ENCODE assay signal across 11 mouse cellular contexts in the genomic region with DNA sequence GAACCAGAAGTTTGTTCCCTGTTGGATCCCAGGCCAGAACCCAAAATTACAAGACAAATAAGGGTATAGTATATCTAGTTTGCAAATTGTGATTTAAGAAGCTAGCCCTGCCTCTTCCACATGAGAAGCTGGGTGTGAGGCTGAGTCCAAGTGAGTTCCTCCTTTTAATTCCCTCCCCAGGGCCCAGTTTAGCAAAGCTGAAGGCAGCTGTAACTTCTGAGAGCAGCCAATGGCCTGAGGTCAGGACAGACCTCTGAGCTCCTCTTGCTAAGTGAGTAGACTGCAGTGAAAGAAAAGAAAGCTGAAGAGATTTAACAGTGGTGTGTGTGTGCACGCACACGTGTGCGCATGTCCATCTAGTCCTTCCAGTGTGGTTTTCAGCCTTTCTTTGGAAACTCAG. TPM values are rescaled to one million over a fixed set of nuclear protein-coding genes. Genes with fewer than 3 reads are reported as not detected.
DNase-seq lines count a peak whose midpoint lies in the region; ATAC-seq and TF ChIP-seq lines count a peak whose summit lies in the region.
"Had no signal": no experiment of that assay in that cellular context is flagged by ENCODE, and none has a peak within 500 bp of the region (broad histone marks: within the 10 kb centered on the region; RNA-seq: fewer than 3 reads in every experiment).

No protein-coding gene starts in this region.

- no peaks in the 10 kb centered on the region for H3K9me3 ChIP-seq in hindbrain, embryonic 11.5 days (ENCODE audit: control insufficient read depth, low read length)
- no peaks in the 10 kb centered on the region for H3K9me3 ChIP-seq in hindbrain, embryonic 16.5 days (ENCODE audit: control insufficient read depth, low read length)
- no peaks in the 10 kb centered on the region for H3K9me3 ChIP-seq in limb, embryonic 14.5 days (ENCODE audit: control insufficient read depth, low read length)

- 87% methylated on average over 3 of the region's 3 CpGs for WGBS in hindbrain, embryonic 11.5 days
- WGBS in hindbrain, embryonic 16.5 days: 84% methylated on average over 3 of the region's 3 CpGs
- WGBS in limb, embryonic 14.5 days: 64% methylated on average over 3 of the region's 3 CpGs

- TF ChIP-seq POLR2A in brain, embryonic 14.5 days (IDR thresholded peaks at IDR 0.05; ENCODE audit: borderline replicate concordance, extremely low read depth, insufficient read depth, insufficient read length, poor library complexity, severe bottlenecking): no peak
- no peak for TF ChIP-seq POLR2A in limb, embryonic 14.5 days (IDR thresholded peaks at IDR 0.05; ENCODE audit: borderline replicate concordance, extremely low read depth, insufficient read depth, insufficient read length)

- no peak for ATAC-seq in hindbrain, embryonic 11.5 days (ENCODE audit: low FRiP score)
- ATAC-seq in hindbrain, embryonic 16.5 days: no peak
- ATAC-seq in limb, embryonic 14.5 days (ENCODE audit: low FRiP score, low read depth): peak; percentile 68
- no peak for ATAC-seq in erythroid progenitor cell, adult 5-6 weeks (replicated peaks; ENCODE audit: low FRiP score, poor library complexity, severe bottlenecking)
- ATAC-seq: lung, postnatal 0 days had no signal

- no peak for DNase-seq in hindbrain, embryonic 11.5 days (ENCODE audit: low spot score)
- peak; percentile 24 for DNase-seq in NIH3T3 (ENCODE audit: low read depth)
- DNase-seq in brain, embryonic 14.5 days (ENCODE audit: low read depth): peak; percentile 26
- DNase-seq in limb, embryonic 14.5 days (ENCODE audit: low spot score): peak; percentile 62
- no peak for DNase-seq in kidney, adult 8-10 months
- DNase-seq: adrenal gland, postnatal 14 days; cerebellum, adult 11 months had no signal

- no peak overlapping the region for H3K27ac ChIP-seq in hindbrain, embryonic 11.5 days (ENCODE audit: low read depth, low read length)
- no peak overlapping the region for H3K27ac ChIP-seq in hindbrain, embryonic 16.5 days (ENCODE audit: low read depth, low read length)
- peak overlapping the region; percentile 56 for H3K27ac ChIP-seq in limb, embryonic 14.5 days (replicated peaks; ENCODE audit: low read depth, low read length)

- H3K36me3 ChIP-seq in hindbrain, embryonic 11.5 days (ENCODE audit: control insufficient read depth, insufficient read depth, low read length): no peaks in the 10 kb centered on the region
- H3K36me3 ChIP-seq in hindbrain, embryonic 16.5 days (ENCODE audit: control insufficient read depth, insufficient read depth, low read length): no peaks in the 10 kb centered on the region
- H3K36me3 ChIP-seq in limb, embryonic 14.5 days (ENCODE audit: control insufficient read depth, insufficient read depth, low read length): no peaks in the 10 kb centered on the region; the same call in 1 of the 2 replicates

- H3K4me2 ChIP-seq in hindbrain, embryonic 11.5 days (replicated peaks; ENCODE audit: low read depth, low read length): no peak overlapping the region
- H3K4me2 ChIP-seq in hindbrain, embryonic 16.5 days (ENCODE audit: low read length): no peak overlapping the region
- no peak overlapping the region for H3K4me2 ChIP-seq in limb, embryonic 14.5 days (replicated peaks; ENCODE audit: low read depth, low read length, severe bottlenecking)

- H3K27me3 ChIP-seq in hindbrain, embryonic 11.5 days (ENCODE audit: control insufficient read depth, insufficient read depth, low read length): no peaks in the 10 kb centered on the region
- H3K27me3 ChIP-seq in hindbrain, embryonic 16.5 days (replicated peaks; ENCODE audit: control insufficient read depth, insufficient read depth, low read length): no peaks in the 10 kb centered on the region
- no peaks in the 10 kb centered on the region for H3K27me3 ChIP-seq in limb, embryonic 14.5 days (ENCODE audit: control insufficient read depth, insufficient read depth, low read length)
- H3K27me3 ChIP-seq: CH12.LX had no signal

- H3K9ac ChIP-seq in hindbrain, embryonic 11.5 days (ENCODE audit: low read depth, low read length): 0 out of 2 replicates have a peak overlapping the region, but pooled peaks have one; percentile 15
- no peak overlapping the region for H3K9ac ChIP-seq in hindbrain, embryonic 16.5 days (ENCODE audit: low read depth, low read length)
- 0 out of 2 replicates have a peak overlapping the region, but pooled peaks have one; percentile 13 for H3K9ac ChIP-seq in limb, embryonic 14.5 days (ENCODE audit: low read depth, low read length, severe bottlenecking)

- H3K4me3 ChIP-seq in hindbrain, embryonic 11.5 days (ENCODE audit: low read depth, low read length): no peak overlapping the region
- no peak overlapping the region for H3K4me3 ChIP-seq in hindbrain, embryonic 16.5 days (ENCODE audit: low read length)
- no peak overlapping the region for H3K4me3 ChIP-seq in limb, embryonic 14.5 days (replicated peaks; ENCODE audit: low read length)

- H3K4me1 ChIP-seq in hindbrain, embryonic 11.5 days (replicated peaks; ENCODE audit: control insufficient read depth, insufficient read depth, low read length): no peaks in the 10 kb centered on the region
- H3K4me1 ChIP-seq in hindbrain, embryonic 16.5 days (ENCODE audit: control insufficient read depth, insufficient read depth, low read depth, low read length): peaks cover 2% of the 10 kb centered on the region
- peaks cover 38% of the 10 kb centered on the region for H3K4me1 ChIP-seq in limb, embryonic 14.5 days (ENCODE audit: control insufficient read depth, insufficient read depth, low read length)

- TF ChIP-seq CTCF in brain, embryonic 14.5 days (IDR thresholded peaks at IDR 0.05; ENCODE audit: borderline replicate concordance, extremely low read depth, insufficient read depth, insufficient read length): no peak

RNA-seq across cellular contexts. Expression of a gene that starts 41.6 kb away (rescaled TPM):
- 27.3 and 27.6 TPM in 2 replicates for polyA plus RNA-seq in hindbrain, embryonic 11.5 days (2014; fragmentation: Nextera tagmentation; extraction: Ambion mirVana)
- 8.9 and 9.7 TPM in 2 replicates for polyA plus RNA-seq in hindbrain, embryonic 16.5 days (2015; fragmentation: Nextera tagmentation; extraction: Ambion mirVana)
- 10.4 and 15.4 TPM in 2 replicates for polyA plus RNA-seq in brain, embryonic 14.5 days (2012; rRNA removed)
- polyA plus RNA-seq in limb, embryonic 14.5 days (2012; rRNA removed): 20.1 and 25.9 TPM in 2 replicates
- polyA plus RNA-seq in limb, embryonic 14.5 days (2014; fragmentation: Nextera tagmentation; extraction: Ambion mirVana): 17.4 and 20.2 TPM in 2 replicates
- 28.1 and 28.9 TPM in 2 replicates for total RNA-seq in erythroid progenitor cell, adult 5-6 weeks (2015; ENCODE audit: low replicate concordance)
- total RNA-seq in erythroid progenitor cell, adult 5-6 weeks (2017; ENCODE audit: low replicate concordance): 12.7 and 19.5 TPM in 2 replicates

RNA-seq across cellular contexts. Expression of a gene that starts 45.9 kb away (rescaled TPM):
- 25.0 and 25.8 TPM in 2 replicates for polyA plus RNA-seq in hindbrain, embryonic 11.5 days (2014; fragmentation: Nextera tagmentation; extraction: Ambion mirVana)
- polyA plus RNA-seq in hindbrain, embryonic 16.5 days (2015; fragmentation: Nextera tagmentation; extraction: Ambion mirVana): 12.5 and 13.1 TPM in 2 replicates
- polyA plus RNA-seq in brain, embryonic 14.5 days (2012; rRNA removed): 41.5 and 50.3 TPM in 2 replicates
- 130 and 180 TPM in 2 replicates for polyA plus RNA-seq in limb, embryonic 14.5 days (2012; rRNA removed)
- 73.0 and 84.1 TPM in 2 replicates for polyA plus RNA-seq in limb, embryonic 14.5 days (2014; fragmentation: Nextera tagmentation; extraction: Ambion mirVana)
- total RNA-seq in erythroid progenitor cell, adult 5-6 weeks (2015; ENCODE audit: low replicate concordance): 13.3 and 19.3 TPM in 2 replicates
- total RNA-seq in erythroid progenitor cell, adult 5-6 weeks (2017; ENCODE audit: low replicate concordance): 2.7 and 3.9 TPM in 2 replicates

Comparison
In these comparisons a context has a peak if more than half of its experiments do, and no peak if none do; other contexts are left out.
1. DNase-seq: peak in NIH3T3 (single experiment), brain, embryonic 14.5 days (single experiment) and limb, embryonic 14.5 days (single experiment); none in hindbrain, embryonic 11.5 days (single experiment) and kidney, adult 8-10 months (0 of 2).